Mouse (Mus musculus): ENCODE measurements around the gene Bicdl1. TPM values are rescaled to one million over a fixed set of nuclear protein-coding genes. Genes with fewer than 3 reads are reported as not detected.

The Bicdl1 gene
- polyA plus RNA-seq, 1 experiment from 2014 or later = 21.5 TPM

DNA sequence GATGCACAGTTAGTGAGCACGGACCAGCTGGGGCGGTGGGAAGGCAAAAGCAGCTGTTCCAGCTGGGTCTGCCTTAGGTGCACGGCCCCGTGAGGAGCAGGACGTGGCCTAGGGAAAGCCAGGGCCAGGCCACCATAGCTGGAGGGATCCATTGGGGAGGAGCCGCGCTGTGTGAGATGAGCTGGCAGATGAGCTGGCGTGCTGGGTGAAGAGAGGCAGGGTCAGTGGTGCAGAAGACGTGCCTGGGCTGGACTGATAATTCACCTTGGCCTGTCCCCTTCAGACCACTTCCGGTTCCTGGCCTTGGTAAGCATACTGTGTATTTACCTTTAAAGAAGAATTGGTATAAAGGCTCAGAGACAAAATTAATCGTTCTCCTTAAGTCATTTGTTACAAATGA, 119.9 kb downstream of the Bicdl1 start:
- 93% methylated on average over 11 of the region's 11 CpGs for WGBS
- no peaks in the 10 kb centered on the region for H3K4me1 ChIP-seq
- no peak overlapping the region for H3K4me2 ChIP-seq (replicated peaks)
- no peaks in the 10 kb centered on the region for H3K9me3 ChIP-seq
- no peak overlapping the region for H3K4me3 ChIP-seq
- peaks cover 95% of the 10 kb centered on the region for H3K36me3 ChIP-seq
- no peak overlapping the region for H3K9ac ChIP-seq
- ATAC-seq (ENCODE audit: low FRiP score, low read depth) = no peak
- H3K27ac ChIP-seq = no peak overlapping the region
- H3K27me3 ChIP-seq (replicated peaks) = no peaks in the 10 kb centered on the region

DNA sequence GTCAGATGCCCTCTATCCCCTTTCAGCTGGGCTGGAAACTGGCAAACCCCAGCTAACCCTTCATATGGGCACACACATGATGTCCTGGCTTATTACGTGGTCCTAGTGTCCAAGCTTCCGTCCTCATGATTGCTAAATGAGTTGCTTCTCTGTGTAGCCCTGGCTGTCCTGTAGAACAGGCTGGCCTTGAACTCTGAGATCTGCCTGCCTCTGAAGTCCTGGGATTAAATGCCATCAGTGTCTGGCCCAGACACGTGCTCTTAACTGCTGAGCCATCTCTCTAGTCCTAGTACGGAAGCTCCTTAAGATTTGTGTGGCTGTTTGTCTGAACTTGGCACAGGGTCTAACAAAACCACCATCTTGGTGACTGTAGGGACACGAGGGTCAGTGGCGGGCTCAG, 127.9 kb downstream of the Bicdl1 start:
- no peak overlapping the region for H3K4me2 ChIP-seq (replicated peaks)
- peaks cover 88% of the 10 kb centered on the region for H3K36me3 ChIP-seq
- ATAC-seq (ENCODE audit: low FRiP score, low read depth) = no peak

More for the DNA sequence above, 127.9 kb downstream of the Bicdl1 start:
- Histone ChIP-seq H3K4me1 (no peaks in the 10 kb centered on the region), H3K9ac (no peak overlapping the region), H3K27me3 (replicated peaks) (no peaks in the 10 kb centered on the region), H3K4me3 (no peak overlapping the region), H3K9me3 (no peaks in the 10 kb centered on the region), H3K27ac (no peak overlapping the region)
- 95% methylated on average over 6 of the region's 6 CpGs for WGBS

Small RNA genes within 50 kb of the gene (microRNA-seq; reads per million reads assigned to microRNA genes)
- not detected for gene Mir7030

Other genes starting within 250 kb of the Bicdl1 start
- 23.8 and 24.9 TPM in 2 replicates for gene Sirt4, start 246.9 kb downstream of the Bicdl1 start, polyA plus RNA-seq (2016; fragmentation: Nextera tagmentation; extraction: Ambion mirVana)
- gene Pxn, start 224.9 kb downstream of the Bicdl1 start, polyA plus RNA-seq (2016; fragmentation: Nextera tagmentation; extraction: Ambion mirVana) = 29.4 and 33.5 TPM in 2 replicates
- gene Rplp0, start 172.2 kb downstream of the Bicdl1 start, polyA plus RNA-seq (2016; fragmentation: Nextera tagmentation; extraction: Ambion mirVana) = 843 and 890 TPM in 2 replicates
- 47.1 and 51.9 TPM in 2 replicates for gene Gcn1l1, start 166.4 kb downstream of the Bicdl1 start, polyA plus RNA-seq (2016; fragmentation: Nextera tagmentation; extraction: Ambion mirVana)
- gene Rab35, start 99.7 kb downstream of the Bicdl1 start, polyA plus RNA-seq (2016; fragmentation: Nextera tagmentation; extraction: Ambion mirVana) = 18.7 and 18.9 TPM in 2 replicates
- gene Cit, start 113.7 kb upstream of the Bicdl1 start, polyA plus RNA-seq (2016; fragmentation: Nextera tagmentation; extraction: Ambion mirVana) = 25.1 and 28.4 TPM in 2 replicates

Data from neural tube, embryonic 12.5 days (tissue).